Mouse (Mus musculus) liver, postnatal 0 days (tissue): Measurements from ENCODE around the gene Myo15b. TPM values are rescaled to one million over a fixed set of nuclear protein-coding genes. Genes with fewer than 3 reads are reported as not detected.

Source experiments
- ATAC-seq: fragments of 200-750 bp; cut with Nextera tagmentation; 2 replicates; pipeline ENCODE4 v1.8.0; 2017; ENCODE audit warnings: mild to moderate bottlenecking, moderate library complexity
- DNase-seq: peaks from one replicate; pipeline ENCODE4 v3.0.0-alpha.2; 2016
- H3K27ac ChIP-seq: fragments of 300-500 bp; sonication (generic); 2 replicates; pipeline ENCODE4 v1.5.1; 2014; ENCODE audit warnings: antibody characterized with exemption, moderate library complexity, mild to moderate bottlenecking, low read depth
- H3K27me3 ChIP-seq: fragments of 300-500 bp; sonication (generic); 2 replicates; pipeline ENCODE4 v1.6.1; 2014; ENCODE audit warnings: low read length, control low read depth, mixed read lengths; ENCODE audit not compliant: insufficient read depth
- H3K36me3 ChIP-seq: fragments of 300-500 bp; sonication (generic); replicated peaks from 2 replicates; pipeline ENCODE4 v1.6.1; 2014; ENCODE audit warnings: mild to moderate bottlenecking, control low read depth, low read length, moderate library complexity, mixed read lengths; ENCODE audit not compliant: insufficient read depth
- H3K4me1 ChIP-seq: fragments of 300-500 bp; sonication (generic); 2 replicates; pipeline ENCODE4 v1.6.1; 2014; ENCODE audit warnings: antibody characterized with exemption, mild to moderate bottlenecking, control low read depth; ENCODE audit not compliant: insufficient read depth
- H3K4me2 ChIP-seq: fragments of 300-500 bp; sonication (generic); 2 replicates; pipeline ENCODE4 v1.6.1; 2014; ENCODE audit warnings: low read depth, mild to moderate bottlenecking, low read length, moderate library complexity, mixed read lengths
- H3K4me3 ChIP-seq: fragments of 300-500 bp; sonication (generic); 2 replicates; pipeline ENCODE4 v1.5.1; 2014; ENCODE audit warnings: low read depth, low read length
- H3K9ac ChIP-seq: fragments of 300-500 bp; sonication (generic); replicated peaks from 2 replicates; pipeline ENCODE4 v1.6.1; 2014; ENCODE audit warnings: mild to moderate bottlenecking, moderate library complexity
- H3K9me3 ChIP-seq: fragments of 300-500 bp; sonication (generic); 2 replicates; pipeline ENCODE4 v1.6.1; 2016; ENCODE audit warnings: mild to moderate bottlenecking, control low read depth, low read length, mixed read lengths
- CTCF ChIP-seq: sonication (generic); IDR thresholded peaks from 2 replicates; pipeline ENCODE4 v1.5.1; 2016; ENCODE audit warnings: antibody characterized with exemption, low read depth
- EP300 ChIP-seq: IDR thresholded peaks from 2 replicates; pipeline ENCODE4 v1.6.1; 2016; ENCODE audit warnings: antibody characterized with exemption, low read depth, mild to moderate bottlenecking
- WGBS: fragments of 180-500 bp; shearing (Covaris S2); extraction: QIAGEN DNeasy Blood & Tissue Kit; methylation state at CpG from one replicate; pipeline ENCODE4 v1.1.7; 2014; ENCODE audit not compliant: insufficient replicate concordance; 5-methylcytosine and 5-hydroxymethylcytosine counted together
- polyA plus RNA-seq: library from polyadenylated mRNA; unstranded; fragments of >200 nt; fragmentation: Nextera tagmentation; extraction: Ambion mirVana; gene quantifications from 2 replicates; pipeline ENCODE4 v1.2.1, GENCODE M21; 2015

The Myo15b gene
- polyA plus RNA-seq, 1 experiment from 2014 or later = 2.4 TPM

DNA sequence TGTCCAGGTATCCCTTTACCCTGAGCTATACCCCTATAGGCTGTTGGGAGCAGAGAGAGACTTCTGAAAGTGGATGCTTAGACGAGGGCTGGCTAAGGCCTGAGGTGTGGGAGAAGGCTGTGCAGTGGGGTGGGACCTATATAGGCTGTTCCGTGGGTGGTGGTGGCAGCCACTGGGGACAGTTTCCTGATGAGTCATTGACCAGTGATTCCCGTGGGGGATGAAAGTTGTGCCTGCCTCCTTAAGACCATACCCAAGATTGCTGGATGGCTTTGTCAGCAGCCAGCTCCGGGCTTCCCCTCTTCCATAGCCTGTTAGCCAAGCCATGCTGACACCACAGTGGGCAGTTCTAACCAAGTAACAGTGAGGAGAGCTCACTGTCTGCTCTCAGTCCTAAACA, 37.2 kb upstream of the Myo15b start:
- ATAC-seq (no peak), DNase-seq (no peak)
- no peak overlapping the region for H3K9ac ChIP-seq
- no peak overlapping the region for H3K27ac ChIP-seq
- 67% methylated on average over 4 of the region's 4 CpGs for WGBS
- H3K36me3 ChIP-seq = peaks cover 13% of the 10 kb centered on the region; the same call in 1 of the 2 replicates
- TF ChIP-seq CTCF = no peak
- TF ChIP-seq EP300 = no peak
- peaks cover 18% of the 10 kb centered on the region for H3K4me1 ChIP-seq
- H3K4me3 ChIP-seq = no peak overlapping the region
- H3K4me2 ChIP-seq = no peak overlapping the region
- H3K27me3 ChIP-seq = 0 out of 2 replicates have a peak, but pooled peaks cover 2% of the 10 kb centered on the region
- no peaks in the 10 kb centered on the region for H3K9me3 ChIP-seq

DNA sequence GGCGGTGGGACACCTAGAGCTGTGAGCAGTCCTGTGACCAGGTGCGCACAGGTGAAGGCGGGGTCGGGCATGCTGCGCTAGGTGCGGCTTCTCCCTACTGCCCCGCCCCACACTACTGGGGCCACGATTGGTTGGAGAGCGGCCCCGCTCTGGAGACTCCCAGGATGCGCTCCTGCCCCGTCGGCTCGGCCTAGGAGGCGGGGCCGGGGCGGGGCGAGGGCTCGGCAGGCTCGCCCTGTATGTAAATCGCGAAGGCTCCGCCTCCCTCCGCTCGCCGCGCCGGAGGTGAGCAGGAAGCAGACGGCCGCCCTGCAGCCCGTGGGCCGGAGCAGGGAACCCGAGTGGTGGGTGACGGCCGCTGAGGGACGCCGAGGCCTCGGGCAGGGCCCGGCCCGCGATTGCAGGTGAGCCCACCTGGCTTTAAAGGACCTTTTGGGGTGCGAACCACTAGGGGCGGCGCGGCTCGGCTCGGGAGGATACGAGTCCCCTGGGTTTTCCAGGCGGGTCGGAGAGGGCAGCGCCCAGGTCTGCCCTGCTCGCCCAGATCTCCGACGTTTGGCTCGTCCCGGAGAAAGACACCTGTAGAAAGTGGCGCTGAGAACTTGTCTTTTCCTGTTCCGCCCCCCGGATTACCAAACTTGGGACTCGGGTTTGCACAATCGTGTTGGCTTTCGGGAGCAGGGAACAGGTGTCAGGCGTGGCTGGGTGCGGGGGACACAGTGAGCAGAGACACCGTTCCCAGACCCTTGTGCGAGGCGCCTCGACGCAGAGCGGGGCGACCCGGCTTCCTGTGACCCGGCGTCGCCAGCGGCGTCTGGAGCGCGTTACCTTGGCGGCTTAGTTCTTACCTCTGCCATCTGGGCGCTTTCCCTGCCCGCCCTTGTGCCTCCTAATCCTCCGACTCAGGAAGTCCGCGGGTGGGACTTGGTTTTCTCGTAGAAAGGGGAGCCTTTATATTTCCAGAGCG, 34.1 kb upstream of the Myo15b start, which contains the start of gene Llgl2:
Gene Llgl2, plus strand, starts transcription at position 276 of the 967 bp plus-strand sequence.
- WGBS = under 1% methylated on average over 83 of the region's 87 CpGs
- H3K36me3 ChIP-seq = peaks cover 13% of the 10 kb centered on the region; the same call in 1 of the 2 replicates
- peak within 1 kb of the TSS; percentile 93 for H3K27ac ChIP-seq
- H3K4me1 ChIP-seq = peaks cover 23% of the 10 kb centered on the region
- peak within 1 kb of the TSS; percentile 99 for H3K4me2 ChIP-seq
- H3K9me3 ChIP-seq = no peaks in the 10 kb centered on the region
- DNase-seq (peak; percentile 96), ATAC-seq (peak; percentile 95)
- peak within 1 kb of the TSS; percentile 77 for H3K4me3 ChIP-seq
- peak within 1 kb of the TSS; percentile 82 for H3K9ac ChIP-seq
- H3K27me3 ChIP-seq = 0 out of 2 replicates have a peak, but pooled peaks cover 2% of the 10 kb centered on the region
- TF ChIP-seq EP300 (no peak), CTCF (no peak)

DNA sequence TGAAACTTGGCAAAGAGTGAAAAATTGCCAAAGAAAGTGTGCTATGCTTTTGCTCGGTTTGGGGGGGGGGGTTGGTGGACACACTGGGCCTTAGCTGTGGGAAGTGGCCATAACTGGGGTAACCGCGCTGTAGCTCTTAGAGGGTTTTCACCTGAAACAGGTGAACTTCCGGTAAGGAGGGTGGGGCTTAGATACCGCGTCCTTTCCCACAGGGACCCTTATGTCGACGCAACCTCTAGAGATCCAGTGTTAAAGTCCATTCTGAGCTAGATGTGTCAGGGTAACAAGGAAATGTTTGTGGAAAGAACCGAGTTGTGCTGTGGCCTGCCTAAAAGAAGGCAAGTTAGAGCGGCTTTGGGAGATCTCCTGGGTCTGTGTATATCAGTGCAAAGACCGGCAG, 33.4 kb upstream of the Myo15b start:
- TF ChIP-seq EP300 (no peak), CTCF (no peak)
- Histone ChIP-seq H3K9ac (peak overlapping the region; percentile 82; the same call in 1 of the 2 replicates), H3K27me3 (0 out of 2 replicates have a peak, but pooled peaks cover 2% of the 10 kb centered on the region), H3K4me3 (peak overlapping the region; percentile 77), H3K27ac (peak overlapping the region; percentile 93), H3K36me3 (peaks cover 10% of the 10 kb centered on the region; the same call in 1 of the 2 replicates), H3K9me3 (no peaks in the 10 kb centered on the region), H3K4me1 (peaks cover 24% of the 10 kb centered on the region), H3K4me2 (peak overlapping the region; percentile 99)
- ATAC-seq (peak; percentile 11; the same call in 1 of the 2 replicates), DNase-seq (no peak)
- 20% methylated on average over 11 of the region's 11 CpGs for WGBS

DNA sequence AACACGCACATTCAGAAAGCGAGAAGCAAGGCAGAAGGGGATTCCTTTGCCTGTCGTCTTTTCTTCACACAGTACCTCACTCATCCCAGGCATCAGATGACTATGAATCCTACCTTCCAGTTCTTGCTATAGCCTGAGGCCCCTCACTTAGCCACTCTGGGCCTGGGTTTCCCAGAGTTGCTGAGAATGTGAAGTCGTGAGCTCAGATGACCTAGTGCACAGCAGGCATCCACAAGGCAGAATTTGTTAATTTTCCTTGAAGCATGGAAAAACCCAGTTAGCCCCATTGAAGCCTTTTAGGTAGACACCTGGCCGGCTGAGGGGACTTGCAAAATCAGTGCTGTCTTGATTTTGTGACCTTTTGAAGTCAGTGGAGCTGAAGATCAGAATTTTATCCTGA, 31.7 kb upstream of the Myo15b start:
- Histone ChIP-seq H3K36me3 (0 out of 2 replicates have a peak, but pooled peaks cover 4% of the 10 kb centered on the region), H3K9ac (no peak overlapping the region), H3K4me2 (no peak overlapping the region), H3K9me3 (no peaks in the 10 kb centered on the region), H3K4me3 (no peak overlapping the region), H3K4me1 (peaks cover 34% of the 10 kb centered on the region), H3K27me3 (0 out of 2 replicates have a peak, but pooled peaks cover 2% of the 10 kb centered on the region), H3K27ac (no peak overlapping the region)
- ATAC-seq = no peak
- 74% methylated on average over 5 of the region's 5 CpGs for WGBS
- no peak for DNase-seq
- TF ChIP-seq EP300 = no peak

DNA sequence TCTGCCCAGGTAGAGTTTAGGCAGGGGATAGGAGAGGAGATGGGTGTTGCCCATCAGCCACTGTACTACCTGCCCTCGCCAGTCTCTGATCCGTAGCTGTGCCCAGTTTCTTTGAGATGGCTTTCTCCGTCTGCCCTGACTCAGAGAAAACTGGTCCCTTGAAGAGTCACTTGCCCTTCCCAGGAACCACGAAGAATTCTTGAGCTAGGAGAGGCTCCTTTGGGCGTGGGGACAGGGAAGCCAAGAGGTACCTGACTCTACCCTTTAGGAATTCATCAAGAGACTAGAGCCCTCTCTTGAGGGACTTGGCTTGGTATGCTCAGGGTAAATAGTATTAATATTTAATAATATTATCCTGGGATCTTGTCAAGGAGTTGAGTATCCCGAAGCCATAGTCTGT, 30.6 kb upstream of the Myo15b start:
- no peaks in the 10 kb centered on the region for H3K9me3 ChIP-seq
- ATAC-seq (no peak), DNase-seq (no peak)
- H3K4me3 ChIP-seq = no peak overlapping the region
- H3K9ac ChIP-seq = no peak overlapping the region
- peaks cover 38% of the 10 kb centered on the region for H3K4me1 ChIP-seq
- WGBS = 76% methylated on average over 6 of the region's 6 CpGs
- 0 out of 2 replicates have a peak, but pooled peaks cover 2% of the 10 kb centered on the region for H3K27me3 ChIP-seq
- no peak overlapping the region for H3K4me2 ChIP-seq
- no peak overlapping the region for H3K27ac ChIP-seq
- H3K36me3 ChIP-seq = 0 out of 2 replicates have a peak, but pooled peaks cover 3% of the 10 kb centered on the region
- TF ChIP-seq EP300 = no peak
- TF ChIP-seq CTCF = no peak

DNA sequence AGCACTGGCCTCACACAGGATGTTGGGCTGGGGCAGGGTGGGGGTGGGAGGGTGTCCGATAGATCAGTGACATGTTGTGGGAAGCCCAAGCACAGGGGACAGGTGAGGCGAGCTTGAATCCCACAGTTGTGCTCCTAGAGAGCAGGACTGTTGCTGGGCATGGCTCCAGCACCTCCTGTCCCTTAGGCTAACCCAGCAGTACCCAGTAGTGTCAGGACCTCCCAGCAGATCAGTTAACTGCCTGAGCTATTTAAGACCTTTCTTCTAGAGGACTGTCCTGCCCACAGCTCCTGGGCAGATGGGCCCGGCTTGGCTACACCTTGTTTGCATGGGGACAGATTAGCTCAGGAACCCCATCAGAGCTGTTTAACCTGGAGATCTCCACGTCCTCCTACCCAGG, 29.2 kb upstream of the Myo15b start:
- no peaks in the 10 kb centered on the region for H3K9me3 ChIP-seq
- H3K27me3 ChIP-seq = 0 out of 2 replicates have a peak, but pooled peaks cover 2% of the 10 kb centered on the region
- WGBS = 59% methylated on average over 4 of the region's 4 CpGs
- no peak for ATAC-seq
- no peaks in the 10 kb centered on the region for H3K36me3 ChIP-seq
- peak overlapping the region; percentile 40 for H3K27ac ChIP-seq
- H3K4me2 ChIP-seq = no peak overlapping the region
- DNase-seq = no peak
- H3K9ac ChIP-seq = no peak overlapping the region
- H3K4me1 ChIP-seq = peaks cover 45% of the 10 kb centered on the region
- TF ChIP-seq CTCF (no peak), EP300 (no peak)
- H3K4me3 ChIP-seq = no peak overlapping the region
